Mouse (Mus musculus) thymus, postnatal 25 days (tissue): ENCODE results near the gene Manba.

Source experiments
- DNase-seq: peaks from one replicate; pipeline ENCODE4 v3.0.0; 2022

The Manba gene

DNA sequence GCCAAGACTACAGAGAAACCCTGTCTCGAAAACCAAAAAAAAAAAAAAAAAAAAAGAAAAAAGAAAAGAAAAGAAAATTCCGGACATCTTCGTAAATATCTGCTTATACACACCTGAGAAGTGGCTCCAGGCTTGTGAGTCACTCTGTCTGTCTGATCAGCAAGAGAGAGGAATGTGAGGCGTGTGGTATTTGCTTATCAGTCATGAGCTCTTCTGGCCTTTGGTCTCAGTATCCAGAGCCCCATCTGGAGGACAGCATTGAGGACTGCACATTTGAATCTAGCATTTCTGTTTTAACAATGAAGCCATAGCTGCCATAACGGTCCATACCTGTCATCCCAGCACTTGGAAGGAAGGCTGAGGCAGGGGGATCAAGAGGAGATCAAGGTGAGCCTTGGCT, 48.7 kb downstream of the Manba start:
- no peak for DNase-seq

DNA sequence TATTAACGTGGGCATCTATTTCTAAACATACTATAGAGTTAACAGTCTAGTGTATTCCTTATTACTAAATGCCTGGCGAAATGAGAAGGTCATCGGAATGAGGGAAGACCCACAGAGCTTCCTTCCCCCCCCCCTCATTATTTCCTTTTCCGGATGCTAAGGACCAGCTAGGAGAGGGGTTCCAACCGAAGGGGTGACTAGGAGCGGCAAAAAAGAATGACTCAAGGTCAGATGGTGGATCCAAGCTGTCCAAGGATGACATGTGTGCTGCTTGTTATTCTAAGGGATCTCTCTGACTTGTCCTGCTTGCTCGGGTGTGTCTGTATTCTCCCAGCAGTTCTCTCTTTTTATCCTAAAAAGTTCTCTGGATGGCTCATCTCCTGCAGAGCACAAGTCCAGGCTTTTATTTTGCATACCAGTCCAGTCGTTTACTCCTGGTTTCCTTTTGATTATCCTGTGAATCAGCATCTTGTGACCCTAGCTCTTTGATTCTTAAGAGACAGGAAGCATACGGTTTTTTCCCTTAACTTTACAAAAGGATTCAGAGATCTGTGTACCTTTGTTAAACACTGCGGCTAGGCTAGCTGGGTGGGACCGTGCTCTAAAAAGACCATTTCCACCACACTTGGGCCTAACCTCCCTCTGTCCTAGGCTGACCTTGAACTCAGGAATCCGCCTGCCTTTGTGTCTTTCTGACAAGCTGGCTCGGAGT, 61.0 kb downstream of the Manba start:
- no peak for DNase-seq

DNA sequence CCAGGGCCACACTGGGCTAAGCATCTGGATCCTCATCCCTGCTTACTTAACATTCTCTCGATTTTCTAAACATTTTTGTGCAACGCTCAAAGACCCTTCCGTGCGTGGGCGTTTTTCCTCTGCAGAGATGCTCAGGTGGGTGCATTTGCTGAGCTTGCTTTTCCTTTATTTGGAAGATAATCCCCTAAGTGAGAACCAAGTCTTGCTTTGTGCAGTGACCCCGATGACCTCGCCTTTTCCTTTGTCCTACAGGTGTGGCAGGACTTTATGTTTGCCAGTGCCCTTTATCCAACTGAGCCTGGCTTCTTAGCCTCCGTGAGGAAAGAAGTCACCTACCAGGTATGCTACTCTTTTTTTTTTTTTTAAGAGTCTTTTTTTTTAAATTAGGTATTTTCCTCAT, 61.9 kb downstream of the Manba start:
- DNase-seq: no peak

DNA sequence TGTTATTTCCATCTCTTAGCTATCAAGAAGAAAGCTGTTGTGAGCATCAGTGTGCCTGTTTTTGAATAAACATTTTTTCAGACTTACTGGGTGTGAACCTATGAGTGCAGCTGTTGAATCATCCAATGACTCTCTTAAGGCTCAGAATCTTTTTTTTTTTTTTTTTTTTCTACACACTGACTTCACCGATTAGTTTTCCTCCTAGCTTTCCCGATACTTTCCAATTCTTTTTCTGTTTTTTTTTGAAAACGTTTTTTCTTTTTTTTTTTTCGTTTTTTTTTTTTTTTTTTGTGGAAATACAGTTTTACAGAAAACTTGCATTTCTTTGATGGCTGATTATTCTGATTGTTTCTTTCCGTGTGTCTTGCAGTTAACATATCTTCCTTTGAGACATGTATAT, 67.5 kb downstream of the Manba start:
- DNase-seq: no peak

DNA sequence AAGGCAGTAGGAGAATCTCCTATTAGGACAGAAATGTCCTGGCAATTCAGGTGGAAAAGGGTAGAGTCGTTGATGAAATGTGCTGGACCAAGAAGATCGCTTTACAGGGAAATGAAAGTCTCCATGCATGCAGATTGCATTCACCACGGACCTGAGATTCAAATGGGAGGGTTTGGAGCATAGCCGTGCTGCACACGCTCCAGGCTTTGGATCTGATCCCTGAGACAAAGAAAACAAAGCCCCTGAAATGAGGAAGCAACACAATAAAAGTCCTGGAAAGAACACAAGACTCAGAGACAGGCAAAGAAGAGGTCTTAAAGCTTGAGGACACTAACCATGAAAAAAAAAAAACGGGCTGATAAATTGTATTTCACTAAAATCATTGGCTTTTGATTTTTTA, 69.8 kb downstream of the Manba start:
- DNase-seq: no peak

DNA sequence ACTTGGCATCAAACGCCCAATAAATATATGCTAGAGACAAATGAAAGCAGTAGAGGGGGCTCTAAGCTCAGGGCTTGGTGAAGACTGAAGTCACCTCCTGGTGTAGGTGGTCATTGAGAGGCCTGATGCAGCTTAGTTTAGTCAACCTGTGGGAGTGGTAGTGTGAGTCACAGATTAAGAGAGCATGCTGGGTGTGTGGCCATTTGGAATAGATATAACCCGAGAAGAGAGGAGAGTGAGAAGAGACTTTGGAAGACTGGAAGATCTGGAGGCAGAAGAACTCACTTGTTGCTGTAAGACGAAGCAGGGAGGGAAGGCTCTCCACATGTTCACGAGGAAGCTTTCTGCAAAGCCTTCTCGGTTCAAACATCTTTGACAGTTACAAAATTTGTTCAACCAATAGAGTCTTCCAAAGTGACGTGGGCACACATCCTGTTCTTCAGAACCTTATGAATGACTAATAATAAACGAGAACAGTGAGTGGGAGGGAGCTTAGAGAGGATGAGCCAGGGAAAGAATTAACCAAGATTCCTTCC, 70.7 kb downstream of the Manba start:
- DNase-seq: no peak

DNA sequence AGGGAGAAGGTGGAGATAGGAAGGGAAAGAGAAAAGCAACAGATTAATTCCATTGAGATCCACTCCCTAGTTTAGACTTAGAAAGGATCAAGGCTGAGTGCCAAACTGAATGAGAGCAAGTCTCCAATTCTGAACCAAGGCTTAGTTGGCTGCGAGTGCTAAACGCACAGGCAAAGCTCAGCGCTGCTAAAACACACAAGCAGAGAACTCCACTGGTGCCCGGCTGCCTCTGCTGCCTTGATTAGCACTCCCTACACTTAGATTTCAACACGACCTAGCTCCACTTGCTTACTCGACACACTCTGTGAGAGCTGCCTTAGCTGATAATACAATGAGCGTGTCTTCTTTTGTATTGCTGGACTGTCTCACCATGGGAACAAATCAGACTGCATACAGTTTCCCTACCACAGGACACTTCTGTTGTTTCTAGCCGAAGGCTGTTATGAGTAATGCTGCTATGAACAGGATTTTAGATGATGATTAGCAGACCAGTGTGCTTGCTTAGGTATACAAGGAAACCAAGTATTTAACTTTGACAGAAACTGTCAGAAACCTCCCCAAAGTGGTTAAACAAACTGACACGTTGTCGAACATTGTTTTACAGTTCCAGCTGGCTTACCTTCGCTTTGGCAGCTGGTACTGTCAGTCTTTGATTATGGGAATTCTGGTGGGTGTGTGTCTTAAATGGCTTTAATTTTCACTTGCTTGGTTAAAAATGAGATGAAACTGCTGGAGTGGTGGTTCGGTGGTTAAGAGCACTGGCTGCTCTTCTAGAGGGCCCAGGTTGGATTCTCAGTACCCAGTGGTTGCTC, 71.6 kb downstream of the Manba start:
- no peak for DNase-seq

DNA sequence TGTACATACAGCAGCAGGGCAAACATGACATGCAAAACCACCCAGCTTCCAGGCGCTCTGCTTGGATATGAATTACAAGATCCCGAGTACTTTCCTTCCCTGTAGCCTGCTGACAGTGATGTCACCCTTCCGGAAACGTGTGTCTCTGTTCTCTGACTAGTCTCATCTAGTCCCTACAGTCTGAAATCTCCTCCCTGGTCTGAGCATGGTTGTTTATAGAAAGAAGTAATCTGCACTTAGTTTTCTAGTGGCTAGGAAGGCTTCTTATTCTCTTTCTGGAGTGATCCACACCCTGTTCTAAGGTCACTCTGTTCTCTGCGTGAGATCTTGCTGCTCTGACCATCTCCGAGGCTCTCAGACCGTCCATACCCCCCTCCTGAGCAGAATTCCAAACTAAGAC, 76.6 kb downstream of the Manba start:
- no peak for DNase-seq

DNA sequence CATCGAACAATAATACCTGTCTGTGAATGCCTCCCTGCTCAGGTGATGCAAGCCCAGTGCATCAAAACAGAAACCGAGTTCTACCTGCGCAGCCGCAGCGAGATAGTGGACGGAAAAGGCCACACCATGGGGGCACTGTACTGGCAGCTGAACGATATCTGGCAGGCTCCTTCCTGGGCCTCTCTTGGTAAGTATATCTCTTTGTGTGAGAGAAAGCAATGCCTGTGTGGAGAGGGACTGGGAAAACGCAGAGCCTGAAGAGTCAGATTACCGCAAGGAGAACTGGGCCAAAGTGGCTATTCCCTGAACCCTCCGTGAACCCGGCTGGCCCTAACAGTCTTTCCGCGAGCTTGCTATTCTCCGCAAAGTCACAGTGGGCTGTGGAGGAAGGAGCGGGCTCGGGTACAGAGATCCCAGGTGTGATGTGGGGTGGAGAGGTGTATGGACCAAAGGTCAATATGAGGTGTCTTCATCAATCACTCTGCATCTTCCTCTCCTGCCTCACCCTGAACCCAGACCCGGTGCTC, 77.8 kb downstream of the Manba start:
- DNase-seq: no peak

DNA sequence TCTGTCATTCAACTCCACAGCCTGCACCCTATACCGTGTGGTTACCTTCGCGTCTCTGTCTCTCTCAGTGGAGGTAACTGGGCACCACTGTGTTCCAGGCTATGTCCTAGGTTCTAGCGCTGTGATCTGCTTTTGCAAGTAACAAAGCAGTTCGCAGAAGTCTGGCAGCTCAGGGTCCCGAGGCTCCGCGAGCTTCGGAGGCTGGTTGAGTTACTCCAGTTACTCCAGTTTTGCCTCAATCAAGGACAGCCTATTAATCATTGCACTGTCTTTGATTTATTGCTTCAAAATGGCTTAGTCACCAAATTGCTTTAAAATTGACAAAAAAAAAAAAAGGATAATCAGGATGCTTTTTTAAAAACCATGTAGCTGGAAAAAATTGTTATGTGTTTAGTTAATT, 79.3 kb downstream of the Manba start:
- DNase-seq: no peak

DNA sequence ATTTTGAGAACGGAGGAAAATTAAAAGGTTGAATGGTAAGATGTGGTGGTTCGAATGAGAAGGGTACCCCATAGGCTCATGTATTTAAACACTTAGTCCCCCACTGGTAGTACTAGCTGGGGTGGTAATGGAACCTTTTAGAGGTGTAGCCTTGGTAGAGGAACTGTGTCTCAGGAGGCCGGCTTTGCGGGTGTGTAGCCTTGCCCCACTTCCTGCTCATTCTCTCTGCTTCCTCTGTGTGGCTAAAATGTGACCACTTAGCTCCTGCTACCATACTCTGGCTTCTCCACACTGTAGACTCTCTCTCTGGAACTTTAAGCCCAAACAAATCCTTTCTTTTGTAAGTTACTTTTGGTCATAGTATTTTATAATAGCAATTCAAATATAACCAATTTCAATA, 79.9 kb downstream of the Manba start:
- DNase-seq: no peak

DNA sequence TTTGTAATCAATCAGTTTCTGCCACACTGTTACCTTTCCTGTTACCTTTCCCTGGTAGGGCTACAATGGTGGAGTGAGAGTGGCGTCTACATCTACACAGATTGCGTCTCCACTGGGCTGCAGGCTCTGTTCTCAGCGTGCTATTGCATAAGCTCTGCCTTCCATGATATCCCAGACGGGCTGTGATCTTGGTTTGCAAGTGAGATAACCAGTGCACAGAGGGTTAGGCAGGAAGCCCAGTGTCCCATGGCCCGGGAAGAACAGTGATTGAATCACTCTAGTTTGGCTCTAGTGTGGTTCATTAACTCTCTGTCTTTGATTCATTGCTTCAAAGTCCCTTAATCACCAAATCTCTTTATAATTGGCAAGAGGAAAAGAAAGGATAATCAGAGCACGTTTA, 82.5 kb downstream of the Manba start:
- no peak for DNase-seq

DNA sequence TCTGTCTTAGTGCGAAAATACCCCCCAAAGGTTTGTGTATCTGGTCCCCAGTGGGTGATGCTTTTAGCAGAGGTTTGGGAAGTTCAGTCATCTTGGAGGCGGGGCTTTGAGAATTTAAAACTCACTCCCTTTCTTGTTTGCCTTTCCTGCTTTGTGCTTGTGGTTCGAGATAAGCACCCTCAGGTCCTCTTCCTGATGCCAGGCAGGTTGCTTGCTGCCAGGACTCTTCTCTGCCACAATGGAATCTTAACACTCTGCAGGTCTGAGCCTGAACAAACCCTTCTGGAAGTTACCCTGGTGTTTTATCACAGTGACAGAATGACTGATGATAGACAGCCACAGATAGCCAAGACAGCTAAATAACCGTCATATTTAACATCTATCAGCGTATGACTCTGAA, 83.2 kb downstream of the Manba start:
- DNase-seq: no peak

DNA sequence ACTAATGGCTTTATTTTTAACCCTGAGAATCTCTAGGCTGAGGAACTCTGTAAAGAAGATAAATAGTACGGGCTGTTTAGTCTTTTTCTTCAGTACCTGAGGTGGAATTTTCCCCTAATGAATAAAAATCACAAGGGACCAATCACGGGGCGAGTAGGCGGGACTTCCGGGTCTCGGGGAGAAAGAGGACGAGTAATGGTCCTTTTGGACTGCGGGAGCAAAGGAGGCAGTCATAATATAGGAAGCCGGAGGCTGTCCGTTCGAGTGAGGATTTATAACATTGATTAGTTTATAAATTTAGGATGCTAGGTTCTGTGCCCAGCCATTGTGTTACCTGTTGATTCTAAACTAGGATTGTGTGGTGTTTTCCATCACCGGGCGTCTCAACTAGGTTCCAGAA, 86.1 kb downstream of the Manba start:
- no peak for DNase-seq

DNA sequence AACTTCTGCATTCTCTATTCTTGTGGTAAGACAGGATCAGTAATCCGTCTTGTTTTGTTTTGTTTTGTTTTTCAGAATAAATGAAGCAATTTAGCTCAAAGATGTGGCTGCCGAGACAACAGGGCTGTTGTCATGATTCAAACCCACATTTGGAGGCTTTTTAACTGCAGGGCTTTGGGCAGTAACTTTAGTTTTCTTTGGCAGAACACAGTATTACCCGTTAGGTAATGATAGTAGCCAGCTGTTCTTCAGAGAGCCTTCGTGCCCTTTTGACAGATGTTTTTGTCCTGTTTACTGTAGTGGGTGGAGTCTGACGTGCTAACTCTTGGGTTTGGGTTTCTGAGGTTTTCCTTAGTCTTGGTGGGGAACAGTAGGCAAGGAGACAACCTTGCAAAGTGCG, 87.6 kb downstream of the Manba start:
- DNase-seq: no peak

DNA sequence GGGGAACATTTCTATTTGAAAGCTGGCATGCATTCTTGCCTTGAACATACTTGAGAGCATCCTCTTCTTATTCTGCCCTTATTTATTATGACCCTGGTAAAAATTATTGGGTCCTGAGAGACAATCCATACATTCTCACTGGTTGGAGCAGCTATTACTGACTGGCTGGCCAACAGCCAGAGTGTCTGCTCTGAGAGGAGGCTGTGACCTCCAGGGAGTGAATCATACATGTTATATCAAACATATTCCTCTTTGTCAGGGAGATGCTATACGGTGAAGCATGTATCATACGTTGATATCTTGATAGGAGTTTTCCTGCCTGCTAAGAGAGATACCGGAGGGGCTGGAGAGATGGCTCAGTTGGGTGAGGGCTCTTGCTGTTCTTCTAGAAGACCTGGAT, 89.7 kb downstream of the Manba start:
- DNase-seq: no peak

DNA sequence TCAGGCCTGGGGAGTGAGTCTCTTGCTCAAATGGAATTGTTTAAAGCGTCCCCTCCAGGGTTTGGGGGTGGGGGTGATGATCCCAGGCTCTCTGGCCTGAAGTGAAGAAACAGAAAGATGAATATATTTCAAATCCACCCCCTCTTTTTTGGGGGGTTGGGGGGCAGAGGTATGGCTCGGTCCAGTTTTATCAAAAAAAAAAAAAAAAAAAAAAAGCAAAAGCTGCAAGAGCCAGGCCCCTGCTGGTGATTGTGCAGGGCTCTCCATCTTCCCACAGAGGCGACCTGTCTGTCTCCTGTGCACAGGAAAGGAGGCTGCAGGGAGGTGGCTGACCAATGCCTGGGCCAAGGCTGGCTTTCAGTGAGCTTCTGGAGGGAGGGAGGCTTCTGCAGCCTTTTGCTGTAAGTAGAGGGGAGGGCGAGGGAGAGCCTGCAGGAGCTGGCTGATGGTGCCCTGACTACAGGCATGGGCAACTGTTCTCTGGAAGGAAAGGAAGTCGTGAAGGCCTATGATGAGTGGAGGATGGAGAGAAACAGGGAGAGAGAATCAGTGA, 93.3 kb downstream of the Manba start:
- no peak for DNase-seq

DNA sequence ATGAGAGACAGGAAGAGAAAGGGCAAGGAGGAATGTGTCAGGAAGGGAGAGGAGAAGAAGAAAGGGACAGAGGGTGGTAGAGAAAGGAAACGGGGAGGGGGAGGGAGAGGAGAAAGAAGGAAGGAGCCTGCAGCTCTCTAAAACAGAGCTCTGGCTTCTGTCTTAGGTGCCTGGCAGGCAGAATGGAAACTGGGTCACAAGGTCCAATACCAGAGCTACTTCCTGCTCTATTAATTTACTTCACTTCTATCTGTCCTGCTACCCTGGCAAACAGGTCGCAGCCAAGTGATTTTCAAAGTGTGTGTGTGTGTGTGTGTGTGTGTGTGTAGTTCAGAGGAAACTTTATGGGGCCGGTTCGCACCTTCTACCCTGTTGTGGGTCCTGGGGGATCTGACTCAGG, 93.8 kb downstream of the Manba start:
- no peak for DNase-seq

DNA sequence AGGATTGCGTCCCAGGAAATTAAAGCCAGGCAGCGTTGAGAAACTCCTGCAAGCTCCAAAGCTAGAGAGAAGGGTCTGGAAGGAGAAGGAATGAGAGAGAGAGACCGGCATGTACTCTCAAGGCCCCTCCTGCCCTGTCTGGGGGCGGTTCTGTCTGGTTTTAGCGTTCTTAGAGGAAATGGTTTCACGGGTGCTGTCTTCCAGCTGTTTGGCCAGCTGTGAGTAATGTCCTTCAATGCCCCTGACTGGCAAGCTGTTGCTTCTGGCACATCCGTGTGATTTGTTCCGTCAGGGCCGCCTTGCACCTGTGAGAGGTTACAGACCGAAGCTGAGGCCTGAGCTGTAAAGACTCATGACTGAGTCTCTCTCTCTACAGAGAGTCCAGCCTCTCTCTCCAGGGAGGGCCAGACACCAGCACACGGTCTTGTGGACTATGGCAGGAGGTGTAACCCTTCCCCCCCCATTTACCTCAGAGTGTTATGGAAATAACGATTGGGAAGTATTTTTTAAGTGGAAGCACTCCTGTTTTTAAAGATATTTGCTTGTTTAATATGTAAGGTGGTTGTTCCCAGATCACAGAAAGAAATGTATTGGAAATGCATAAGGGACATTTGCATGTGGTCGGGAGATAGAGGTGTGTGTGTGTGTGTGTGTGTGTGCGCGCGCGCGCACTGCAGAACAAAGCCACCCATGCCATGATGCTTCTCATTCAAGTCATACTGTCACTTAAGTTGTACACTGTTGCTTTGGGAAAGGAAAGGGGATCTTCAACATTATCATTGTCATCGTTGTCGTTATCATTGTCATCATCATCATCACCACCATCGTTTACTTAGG, 95.2 kb downstream of the Manba start:
- DNase-seq: no peak

DNA sequence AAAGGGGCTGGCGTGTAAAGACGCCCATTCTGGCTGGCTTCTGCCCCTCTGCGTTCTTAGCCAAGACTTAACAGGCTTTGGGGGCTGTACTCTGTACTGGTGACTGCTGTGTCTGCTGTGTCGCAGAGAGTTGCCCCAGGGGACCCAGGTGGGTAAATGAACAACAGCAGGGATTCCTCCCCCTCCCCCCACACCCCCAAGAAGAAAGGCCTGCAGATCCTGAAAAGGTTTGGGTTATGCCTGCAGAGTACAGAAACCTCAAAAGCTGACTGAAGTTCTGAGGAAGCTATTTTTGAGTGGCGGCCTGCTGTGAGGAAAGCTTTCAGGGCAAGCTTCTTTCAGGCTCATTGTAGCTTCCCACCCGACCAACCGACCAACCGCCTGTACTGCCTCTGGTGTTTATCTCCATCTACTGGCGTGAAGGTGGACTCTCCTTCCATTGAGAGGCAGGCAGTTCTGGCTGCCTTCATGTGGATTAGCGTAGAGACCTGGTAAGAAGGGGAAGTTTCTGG, 96.3 kb downstream of the Manba start:
- peak; percentile 53 for DNase-seq

DNA sequence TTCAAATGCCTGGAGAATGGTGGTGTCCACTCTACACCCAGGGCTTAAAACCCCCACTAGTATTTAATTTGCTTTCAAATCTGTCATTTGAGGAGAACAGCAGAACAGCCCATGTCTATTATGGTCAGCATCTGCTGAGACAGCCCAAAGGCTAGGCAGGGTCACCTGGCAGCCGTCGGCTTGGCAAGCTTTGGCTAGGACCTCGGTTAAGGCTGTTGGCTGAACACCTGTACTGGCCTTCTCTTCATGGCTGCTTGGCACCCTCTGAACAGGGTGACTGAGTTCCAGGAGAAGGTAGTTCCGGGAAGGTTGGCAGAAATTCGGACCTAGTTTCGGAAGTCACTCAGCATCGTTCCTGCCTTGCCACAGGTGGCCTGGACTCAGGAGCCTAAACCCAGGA, 96.8 kb downstream of the Manba start:
- DNase-seq: no peak

DNA sequence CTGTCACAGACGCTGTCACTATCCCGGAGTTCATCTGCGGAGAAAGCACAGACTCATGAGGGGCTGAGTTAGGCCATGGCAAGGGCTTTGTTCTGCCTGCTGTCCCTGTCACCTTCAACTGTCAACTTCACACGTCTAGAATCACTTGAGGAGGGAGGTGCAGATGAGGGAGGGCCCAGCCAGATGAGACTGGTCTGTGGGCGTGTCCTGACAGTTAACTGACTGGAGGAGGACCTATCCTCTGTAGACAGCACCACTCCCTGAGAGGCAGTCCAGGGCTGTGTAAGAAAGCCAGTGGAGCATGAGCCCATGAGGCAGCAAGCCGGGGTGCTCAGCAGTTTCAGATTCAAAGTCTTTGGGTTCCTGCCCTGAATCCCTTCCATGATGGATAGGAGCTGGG, 100.1 kb downstream of the Manba start:
- no peak for DNase-seq

DNA sequence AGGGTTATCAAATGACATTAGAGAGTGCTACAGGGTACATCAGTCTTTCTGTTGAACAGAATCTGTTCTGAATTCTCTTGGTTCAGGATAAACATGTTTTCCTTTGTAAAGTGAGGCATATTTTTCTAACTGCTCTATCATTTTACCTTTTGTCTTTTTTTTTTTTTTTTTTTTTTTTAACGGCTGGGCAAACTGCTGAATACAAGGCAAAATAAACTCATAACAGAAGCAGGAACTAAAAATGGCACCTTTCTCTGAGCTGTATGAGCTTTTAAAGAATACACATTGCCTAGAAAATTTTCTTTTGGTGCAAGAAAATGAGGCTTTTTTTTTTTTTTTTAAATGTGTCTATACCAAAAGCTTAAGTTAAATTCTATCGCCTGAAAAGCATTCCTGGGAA, 100.6 kb downstream of the Manba start:
- DNase-seq: no peak
